Mouse (Mus musculus) mouse embryonic stem cell (cell line): ENCODE results near the gene Uspl1.

Source experiments
- in situ Hi-C, 2 experiments: fragments of 300-500 bp; cut with MboI; formaldehyde crosslinking; loops; 1 replicate in 1 of 2; 3 replicates in 1 of 2; pipeline ENCODE4 v1.14.3; 2019 to 2020; ENCODE audit warnings: low sequenced_read_pairs in 2 of 2, low pct_unique_long_range_greater_than_20kb in 1 of 2, mixed read lengths in 1 of 2; ENCODE audit not compliant: unreplicated experiment in 1 of 2

Gene Uspl1

DNA sequence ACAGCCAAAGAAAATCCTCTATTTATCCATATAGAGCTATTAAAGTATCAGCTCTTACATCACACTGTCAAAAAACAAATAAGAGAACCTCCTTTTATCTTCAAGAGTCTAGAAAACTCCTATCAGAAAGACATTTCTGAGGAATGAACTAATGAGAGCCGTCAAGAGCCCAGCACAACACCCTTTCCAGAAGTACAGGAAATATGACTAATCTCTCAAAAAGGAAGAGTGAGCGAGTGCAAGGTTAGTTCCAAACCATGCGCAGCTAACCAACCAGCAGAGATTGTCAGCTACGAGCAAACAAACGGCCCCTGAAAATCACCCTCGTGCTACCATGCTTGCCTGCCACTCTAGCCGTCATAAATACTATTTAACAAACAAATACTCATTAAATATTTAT lies 21.3 kb upstream of the Uspl1 start:
- in situ Hi-C loops, result no loop called here

DNA sequence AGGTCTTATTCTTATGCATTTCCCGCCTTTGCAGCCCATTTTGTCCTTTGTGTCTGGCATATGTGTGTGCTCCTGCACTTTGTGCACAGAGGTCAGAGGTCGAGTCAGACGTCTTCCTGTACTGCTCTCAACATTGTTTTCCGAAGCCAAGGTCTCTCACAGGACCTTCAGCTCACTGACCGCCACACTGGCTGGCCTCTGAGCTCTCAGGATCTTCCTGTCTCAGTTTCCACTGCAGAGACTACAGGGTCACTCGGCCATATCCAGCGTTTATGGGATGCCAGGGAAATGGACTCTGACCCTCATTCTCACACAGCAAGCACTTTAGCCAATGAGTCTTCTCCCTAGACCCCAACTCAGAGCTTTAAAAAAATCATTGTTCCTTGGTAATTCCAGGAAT lies 19.3 kb upstream of the Uspl1 start:
- in situ Hi-C loops, result no loop called here

DNA sequence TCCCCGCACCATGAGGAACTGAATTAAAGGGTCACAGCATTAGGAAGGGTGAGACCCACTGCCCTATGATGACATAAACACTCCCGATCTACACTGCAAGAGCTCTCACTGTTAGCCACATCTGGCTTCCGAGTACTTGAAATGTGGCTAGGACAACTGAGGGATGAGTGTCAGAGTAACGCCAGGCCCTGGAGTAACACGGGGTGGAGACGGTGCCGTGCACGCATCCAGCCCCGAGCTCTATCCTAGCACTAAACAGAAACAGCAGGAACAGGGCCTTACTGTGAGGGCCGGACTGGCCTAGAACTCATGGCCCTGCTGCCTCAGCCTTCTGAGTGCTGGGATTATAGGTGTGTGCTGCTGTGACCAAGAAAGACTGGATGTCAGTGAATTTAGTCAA lies 18.1 kb upstream of the Uspl1 start:
- in situ Hi-C loops, result no loop called here

DNA sequence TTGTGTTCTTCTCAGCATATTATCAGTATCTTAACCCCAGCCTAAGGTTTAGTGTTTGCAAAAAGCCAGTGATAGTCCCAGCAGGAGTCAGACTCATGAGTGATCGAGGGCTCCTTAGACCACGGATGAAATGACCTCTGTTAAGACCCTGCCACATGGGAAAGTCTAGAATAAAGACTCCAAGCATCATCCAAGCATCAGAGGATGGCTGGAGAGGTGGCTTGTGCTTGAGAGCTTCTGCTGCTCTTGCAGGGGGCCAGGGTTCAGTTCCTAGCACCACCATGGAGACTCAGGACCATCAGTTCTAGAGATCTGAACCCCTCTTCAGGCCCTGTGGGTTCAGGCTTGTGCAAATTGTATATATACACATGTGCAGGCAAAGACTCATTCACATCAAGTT lies 16.1 kb upstream of the Uspl1 start:
- in situ Hi-C loops, result no loop called here

DNA sequence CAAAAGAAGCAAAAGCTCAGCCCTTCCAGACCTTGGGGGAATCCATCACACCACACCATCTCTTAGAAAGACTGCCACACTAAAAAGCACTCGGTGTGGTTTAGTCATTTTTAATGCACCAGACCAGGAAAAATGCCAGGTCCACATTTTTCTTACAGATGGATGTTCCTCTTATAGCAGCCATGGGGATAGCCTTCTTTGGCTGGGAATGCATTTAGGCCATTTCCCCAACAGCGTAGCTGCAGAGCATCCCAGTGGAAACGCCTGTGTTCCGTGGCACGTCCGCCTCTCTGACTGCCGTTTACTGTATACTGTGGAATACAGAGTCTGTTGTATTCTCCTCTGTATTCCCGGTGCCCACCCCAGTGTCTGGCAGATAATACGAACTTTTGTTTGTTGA lies 15.3 kb upstream of the Uspl1 start:
- in situ Hi-C loops, result no loop called here

DNA sequence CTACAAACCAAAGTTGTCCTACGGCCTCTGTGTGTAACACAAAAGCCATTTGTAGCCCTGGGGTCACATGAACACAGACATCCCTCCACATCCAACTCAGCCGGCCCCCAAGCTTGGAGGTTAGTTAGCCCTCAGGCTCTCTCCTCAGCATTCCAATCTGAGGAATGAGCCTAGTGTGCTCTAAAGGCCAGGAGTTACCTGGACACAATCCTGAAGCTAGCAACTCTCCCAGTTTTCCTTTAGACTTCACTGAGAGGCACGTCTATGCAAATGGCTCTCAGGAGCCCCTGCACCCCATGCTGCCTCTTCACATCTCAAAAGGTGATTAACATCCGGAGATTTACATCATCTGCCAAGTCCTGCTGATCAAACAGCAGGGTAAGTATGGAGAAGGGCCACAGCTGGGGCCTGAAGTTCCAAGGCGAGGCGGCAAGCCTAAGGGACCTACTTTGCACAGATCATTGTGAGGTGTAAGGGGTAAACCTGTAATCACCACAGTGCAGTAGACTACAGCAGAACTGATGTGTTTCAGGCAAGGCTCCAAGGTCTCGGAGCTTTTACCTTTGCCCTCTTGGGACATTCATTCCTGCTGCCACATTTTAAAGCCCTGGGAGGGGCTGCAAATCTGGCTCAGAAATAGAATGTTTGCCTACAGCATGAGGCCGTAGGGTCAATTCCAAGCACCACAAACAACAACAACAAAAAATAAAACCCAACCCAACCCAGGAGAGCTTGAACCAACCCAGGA lies 13.1 kb upstream of the Uspl1 start:
- in situ Hi-C loops, result no loop called here

DNA sequence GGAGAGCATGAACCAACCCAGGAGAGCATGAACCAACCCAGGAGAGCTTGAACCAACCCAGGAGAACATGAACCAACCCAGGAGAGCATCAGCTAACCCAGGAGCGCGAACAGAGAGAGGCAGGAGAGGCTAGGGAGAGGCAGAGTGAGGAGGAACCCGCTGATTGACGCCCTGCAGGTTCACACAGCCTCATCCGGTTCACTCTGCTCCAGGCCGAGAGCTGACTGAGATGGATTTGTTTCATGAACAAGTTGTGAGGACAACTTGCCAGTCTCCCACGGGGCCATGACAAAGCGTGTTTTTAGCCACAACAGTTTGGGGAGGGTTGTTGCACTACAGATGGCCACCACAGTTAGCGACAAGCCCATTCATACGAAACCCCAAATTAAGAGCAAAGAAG lies 11.9 kb upstream of the Uspl1 start:
- in situ Hi-C loops, result no loop called here

DNA sequence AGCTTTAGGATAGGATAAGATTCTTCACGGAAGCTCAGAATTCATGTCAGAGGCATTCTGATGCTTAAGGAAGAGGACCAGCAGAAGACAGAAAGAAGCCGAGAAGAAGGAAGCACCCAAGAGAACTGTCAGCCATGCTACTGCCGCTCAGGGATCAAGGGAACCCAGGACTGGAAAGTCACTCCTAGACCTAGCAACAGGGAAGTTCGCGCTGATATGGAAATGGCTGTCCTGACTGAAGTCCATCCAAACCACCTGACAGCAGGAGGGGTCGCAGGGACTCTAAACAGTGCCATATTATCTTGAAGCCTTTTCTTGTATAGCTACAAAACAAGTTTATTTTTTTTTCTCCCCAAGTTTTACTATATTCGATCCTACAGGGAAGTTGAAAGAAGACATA lies 9.6 kb upstream of the Uspl1 start:
- in situ Hi-C loops, result no loop called here

DNA sequence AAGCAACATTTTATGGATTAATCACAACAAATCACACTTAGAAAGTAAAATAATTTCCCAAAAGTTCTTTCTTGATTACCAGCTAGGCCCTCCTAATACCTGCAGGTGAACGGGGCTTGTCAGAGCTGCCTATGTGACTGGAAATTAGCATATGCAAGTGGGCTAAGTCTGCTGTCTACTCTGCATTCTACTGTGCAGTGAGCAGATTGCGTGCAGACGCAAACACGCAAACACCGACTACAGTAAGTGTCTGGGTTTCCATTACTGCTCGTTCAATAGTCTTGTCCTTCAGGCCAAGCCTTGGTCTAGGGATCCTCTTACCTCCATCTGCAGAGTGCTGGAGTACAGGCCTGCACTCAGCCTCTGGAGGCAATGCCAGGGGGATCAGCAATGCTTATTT lies 8.4 kb upstream of the Uspl1 start:
- in situ Hi-C loops, result no loop called here

DNA sequence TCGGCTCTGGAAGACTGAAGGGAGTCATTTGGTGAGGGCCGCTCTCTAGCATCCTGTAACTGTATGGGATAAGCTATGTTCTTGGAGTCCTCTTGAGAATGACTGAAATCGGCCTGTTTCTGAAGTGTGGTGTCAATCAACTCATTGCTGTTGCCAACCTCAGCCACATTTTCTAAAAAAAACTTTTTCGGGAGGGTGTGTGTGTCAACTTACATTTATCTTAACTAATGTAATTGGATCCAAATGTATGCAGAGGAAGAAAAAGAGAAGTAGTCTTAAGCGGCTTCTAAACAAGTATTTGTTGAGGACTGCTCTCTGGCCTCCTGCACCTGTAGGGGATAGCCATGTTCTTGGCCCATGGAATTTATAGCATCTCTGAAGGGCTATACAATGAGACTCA lies 6.1 kb upstream of the Uspl1 start:
- in situ Hi-C loops, result no loop called here

DNA sequence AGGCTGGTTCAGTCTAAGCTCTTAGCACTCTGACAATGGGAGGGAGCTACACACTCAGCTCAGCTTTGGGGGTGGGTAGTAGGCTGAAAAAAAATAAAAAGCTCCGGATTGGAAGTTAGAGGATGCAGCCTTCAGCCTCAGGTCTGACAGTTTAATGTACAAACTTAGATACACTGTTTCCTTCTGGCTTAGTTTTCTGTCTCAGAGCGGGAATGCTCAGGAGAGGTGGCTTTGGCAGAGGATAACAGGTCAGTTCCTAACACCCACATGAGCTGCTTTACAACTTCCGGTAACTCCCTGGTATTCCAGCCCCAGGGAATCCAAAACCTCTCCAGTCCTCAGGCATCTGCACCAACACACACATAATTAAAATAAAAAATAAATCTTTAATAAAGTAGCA lies 4.3 kb upstream of the Uspl1 start:
- in situ Hi-C loops, result no loop called here

DNA sequence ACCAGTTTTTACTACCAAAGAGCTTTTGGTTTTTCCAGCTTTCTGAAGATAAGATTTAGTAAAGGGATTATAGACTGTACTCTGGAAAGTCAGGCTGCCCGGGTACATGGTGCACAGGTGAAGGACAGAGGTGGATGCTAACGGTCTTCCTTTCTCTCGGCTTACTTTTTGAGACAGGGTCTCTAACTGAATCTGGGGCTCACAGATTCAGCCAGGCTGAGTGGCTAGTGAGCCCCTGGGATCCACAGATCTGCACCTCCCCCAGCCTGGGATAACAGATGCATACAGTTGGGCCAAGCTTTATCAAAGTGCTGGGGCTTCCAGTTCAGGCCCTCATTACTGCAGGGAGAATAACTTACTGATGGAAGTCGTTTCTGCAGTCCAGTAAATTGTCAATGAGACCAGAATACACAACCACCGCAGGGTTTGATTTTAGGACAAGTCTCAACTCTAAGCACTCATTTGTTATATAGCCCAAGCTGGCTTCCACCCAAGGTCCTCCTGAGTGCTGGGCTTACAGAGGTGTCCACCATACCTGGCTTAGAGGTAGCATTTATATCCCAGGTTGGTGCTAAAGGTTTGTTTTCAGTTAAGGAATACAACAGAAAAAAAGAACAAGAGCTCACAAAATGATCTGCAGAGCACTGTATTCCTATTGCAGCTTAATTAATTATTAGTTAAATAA lies 1.8 kb upstream of the Uspl1 start:
- in situ Hi-C loops, result no loop called here

DNA sequence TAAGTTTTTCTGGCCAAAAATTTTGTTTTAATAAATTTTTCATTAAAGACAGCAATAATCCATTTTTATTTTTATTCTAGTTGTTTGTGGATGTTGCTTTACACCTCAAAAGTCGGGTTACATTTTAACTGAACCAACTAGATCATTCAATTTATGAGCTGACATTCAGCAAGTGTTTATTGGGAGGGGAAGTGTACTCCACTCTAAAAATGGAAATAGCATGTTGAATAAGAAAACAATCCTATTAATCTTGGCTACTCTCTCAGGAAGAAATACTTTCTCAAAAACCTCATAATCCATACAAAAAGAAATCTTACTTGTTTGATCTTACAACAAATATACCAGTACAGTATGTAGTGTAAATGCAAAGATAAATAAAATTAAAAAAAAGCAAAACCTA lies 1.0 kb upstream of the Uspl1 start:
- in situ Hi-C loops, result no loop called here

DNA sequence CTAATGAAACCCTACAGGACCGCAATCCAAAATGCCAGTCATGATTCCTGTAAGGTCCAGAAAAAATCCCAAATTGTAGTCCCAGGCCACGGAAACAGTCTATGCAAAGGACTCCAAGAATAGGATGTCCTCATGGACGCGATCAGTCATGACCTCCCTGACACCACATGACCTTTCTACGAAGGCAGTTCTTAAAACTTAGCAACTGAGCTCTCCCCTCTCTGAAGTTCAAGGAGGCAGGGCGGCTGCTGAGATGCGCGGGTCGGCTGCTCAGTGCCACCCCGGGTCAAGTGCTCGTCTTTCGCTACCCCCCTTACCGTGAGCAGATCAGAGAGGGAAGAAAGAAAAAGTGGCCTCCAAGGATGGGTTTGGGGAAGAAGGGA lies 438 bp upstream of the Uspl1 start:
- in situ Hi-C loops, result no loop called here

DNA sequence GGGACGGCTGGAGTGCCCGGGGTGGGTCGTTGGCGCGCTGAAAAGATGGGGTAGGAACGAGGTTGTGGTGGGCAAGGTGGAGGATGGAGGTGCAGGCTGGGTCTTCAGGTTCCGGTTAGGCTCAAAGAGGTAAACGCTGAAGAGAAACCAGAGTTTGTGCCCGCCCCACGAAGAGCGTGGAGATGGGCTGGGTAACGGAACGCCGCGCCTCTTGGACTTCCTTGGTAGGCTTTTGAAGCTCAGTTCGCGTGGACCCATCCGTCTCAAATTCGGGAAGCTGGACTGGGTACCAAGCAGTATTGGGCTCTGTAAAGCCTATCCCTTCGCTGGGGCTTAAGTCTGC lies 665 bp downstream of the Uspl1 start:
- in situ Hi-C loops, result no loop called here

DNA sequence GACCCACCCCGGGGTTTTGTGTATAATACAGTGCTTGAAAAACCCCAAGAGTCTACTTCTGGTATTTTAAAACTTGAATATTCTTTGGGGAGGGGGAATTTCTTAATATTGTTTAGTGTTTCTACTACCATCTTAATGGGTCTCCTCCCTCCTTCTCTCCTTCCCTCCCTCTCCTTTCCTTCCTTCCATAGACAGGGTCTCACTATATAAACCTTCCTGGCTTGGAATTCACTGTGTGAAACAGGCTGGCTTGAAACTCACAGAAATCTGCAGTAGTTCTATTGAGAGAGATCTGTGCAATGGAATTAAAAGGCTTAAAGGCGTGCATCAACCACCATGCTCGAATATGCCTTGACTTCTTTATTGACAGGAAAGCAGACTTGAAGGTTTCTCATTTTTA lies 1.7 kb downstream of the Uspl1 start:
- in situ Hi-C loops, result no loop called here

DNA sequence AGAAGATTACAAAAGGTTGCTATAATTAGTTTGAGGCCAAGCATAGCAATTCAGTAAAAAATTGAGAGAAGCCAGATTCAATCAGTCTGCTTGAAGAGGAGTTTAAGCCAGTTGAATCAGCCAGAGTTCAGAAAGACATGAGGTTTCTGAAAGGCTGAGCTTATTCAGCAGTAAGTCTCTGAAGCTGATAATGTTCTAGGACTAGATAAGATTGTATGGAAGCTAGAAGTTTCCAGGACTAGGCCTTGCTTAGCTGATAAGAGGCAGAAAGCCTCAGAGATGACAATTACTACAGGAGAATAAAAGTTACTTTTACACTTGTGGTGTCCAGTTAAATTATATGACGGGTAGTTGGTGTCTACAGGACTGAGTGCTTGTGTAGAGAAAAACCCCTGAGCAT lies 6.0 kb downstream of the Uspl1 start:
- in situ Hi-C loops, result no loop called here

DNA sequence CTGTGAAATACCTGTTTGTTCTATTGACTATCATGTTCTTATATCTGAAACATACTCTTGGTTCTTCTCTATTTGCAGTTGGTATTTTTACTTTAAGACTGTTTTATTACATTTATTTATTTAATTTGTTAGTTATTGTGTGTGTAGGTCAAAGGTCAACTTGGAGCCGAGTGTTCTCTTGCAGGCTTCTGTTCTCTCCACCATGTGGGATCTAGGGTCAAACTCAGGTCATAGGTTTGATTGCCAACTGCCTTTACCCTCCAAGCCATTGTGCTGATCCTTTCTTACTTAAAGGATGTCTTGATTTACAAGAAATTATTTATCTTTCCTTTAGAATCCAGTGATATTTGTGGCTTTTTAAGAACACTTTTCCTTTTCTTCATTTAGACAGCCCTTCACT lies 12.5 kb downstream of the Uspl1 start:
- in situ Hi-C loops, result no loop called here

DNA sequence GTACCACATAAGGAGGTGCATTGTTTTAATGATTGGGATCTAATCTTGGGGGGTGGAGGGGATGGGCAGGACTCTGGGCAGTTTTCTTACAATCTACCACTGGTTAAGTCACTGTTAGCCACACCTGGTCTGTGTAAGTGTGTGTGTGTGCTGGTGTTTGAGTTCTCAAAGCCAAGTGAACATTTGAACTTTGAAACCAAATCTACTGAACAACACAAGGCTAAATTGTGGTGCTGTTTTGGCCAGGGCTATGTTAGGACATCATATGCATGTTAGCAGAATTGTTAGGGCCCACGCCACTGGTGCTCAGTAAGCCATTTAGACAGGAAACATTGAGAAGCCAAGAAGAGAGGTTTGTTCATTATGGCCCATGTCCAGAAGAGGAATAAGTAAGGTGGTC lies 14.6 kb downstream of the Uspl1 start:
- in situ Hi-C loops, result no loop called here

DNA sequence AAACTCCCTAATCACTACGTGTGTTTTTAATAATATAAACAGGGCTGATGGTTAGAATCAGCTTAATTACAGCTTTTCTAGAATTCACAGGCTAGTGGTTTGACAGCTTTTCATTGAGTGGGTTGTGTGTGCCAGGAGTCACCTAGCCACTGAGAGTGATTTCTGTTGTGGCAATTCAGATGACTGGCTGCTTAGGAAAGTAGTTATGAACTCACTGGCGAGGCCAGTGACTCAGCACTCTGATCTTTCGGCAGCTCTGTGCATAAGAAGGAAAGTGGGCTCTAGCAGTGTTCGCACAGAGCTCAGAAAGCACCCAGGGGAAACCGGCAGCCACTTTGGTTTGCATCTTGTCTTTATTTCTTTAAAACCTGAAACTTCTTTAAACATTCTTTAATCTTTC lies 18.8 kb downstream of the Uspl1 start:
- in situ Hi-C loops, result no loop called here
